Comparison of ENCODE assay signal across 8 mouse cellular contexts in the genomic region with DNA sequence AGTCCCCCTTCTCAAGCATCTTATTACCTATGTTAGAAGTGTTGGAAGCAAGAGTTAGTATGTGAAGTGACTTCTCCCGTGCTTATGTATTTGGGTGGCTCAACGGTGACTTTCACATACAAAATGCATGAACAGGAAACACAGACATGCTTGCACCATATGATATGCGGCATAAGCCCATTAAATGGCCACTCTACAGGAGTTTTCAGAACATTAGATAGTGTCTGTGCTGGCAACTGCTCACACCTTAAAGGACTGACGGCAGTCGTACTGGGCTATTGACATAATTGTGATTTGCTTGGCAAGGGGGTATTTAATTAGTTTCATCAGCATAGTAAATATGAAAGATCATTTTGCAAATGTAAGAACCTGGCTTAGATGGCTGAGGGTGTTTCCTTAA. TPM values are rescaled to one million over a fixed set of nuclear protein-coding genes. Genes with fewer than 3 reads are reported as not detected.
DNase-seq lines count a peak whose midpoint lies in the region; ATAC-seq lines count a peak whose summit lies in the region.

No protein-coding gene starts in this region.

- H3K4me2 ChIP-seq in kidney, embryonic 14.5 days (replicated peaks; ENCODE audit: low read depth, low read length) = peak overlapping the region; percentile 92
- H3K4me2 ChIP-seq in embryonic facial prominence, embryonic 15.5 days (replicated peaks) = peak overlapping the region; percentile 95
- H3K4me2 ChIP-seq in intestine, embryonic 14.5 days (ENCODE audit: low read length) = peak overlapping the region; percentile 63
- peak overlapping the region; percentile 97 for H3K4me2 ChIP-seq in midbrain, embryonic 15.5 days

- no peak overlapping the region for H3K27ac ChIP-seq in kidney, embryonic 14.5 days (ENCODE audit: low read depth, low read length)
- no peak overlapping the region for H3K27ac ChIP-seq in embryonic facial prominence, embryonic 15.5 days (replicated peaks)
- H3K27ac ChIP-seq in intestine, embryonic 14.5 days (ENCODE audit: low read depth) = no peak overlapping the region
- no peak overlapping the region for H3K27ac ChIP-seq in midbrain, embryonic 15.5 days

- peaks cover 7% of the 10 kb centered on the region; the same call in 1 of the 2 replicates for H3K4me1 ChIP-seq in kidney, embryonic 14.5 days (ENCODE audit: control insufficient read depth, insufficient read depth, low read length)
- H3K4me1 ChIP-seq in embryonic facial prominence, embryonic 15.5 days = peaks cover 15% of the 10 kb centered on the region
- peaks cover 2% of the 10 kb centered on the region; the same call in 1 of the 2 replicates for H3K4me1 ChIP-seq in intestine, embryonic 14.5 days (replicated peaks; ENCODE audit: control insufficient read depth, insufficient read depth, low read length)
- H3K4me1 ChIP-seq in midbrain, embryonic 15.5 days = peaks cover 20% of the 10 kb centered on the region

- peak overlapping the region; percentile 74 for H3K4me3 ChIP-seq in kidney, embryonic 14.5 days (ENCODE audit: low read length)
- peak overlapping the region; percentile 62 for H3K4me3 ChIP-seq in embryonic facial prominence, embryonic 15.5 days (replicated peaks)
- H3K4me3 ChIP-seq in intestine, embryonic 14.5 days (ENCODE audit: low read depth, low read length) = peak overlapping the region; percentile 64; the same call in 1 of the 2 replicates
- H3K4me3 ChIP-seq in midbrain, embryonic 15.5 days = peak overlapping the region; percentile 95; the same call in 1 of the 2 replicates

- 47% methylated on average over 5 of the region's 5 CpGs for WGBS in kidney, embryonic 14.5 days
- 44% methylated on average over 5 of the region's 5 CpGs for WGBS in embryonic facial prominence, embryonic 15.5 days
- 53% methylated on average over 5 of the region's 5 CpGs for WGBS in intestine, embryonic 14.5 days
- 53% methylated on average over 5 of the region's 5 CpGs for WGBS in midbrain, embryonic 15.5 days

- no peak overlapping the region for H3K9ac ChIP-seq in kidney, embryonic 14.5 days (ENCODE audit: low read depth, low read length)
- no peak overlapping the region for H3K9ac ChIP-seq in embryonic facial prominence, embryonic 15.5 days
- no peak overlapping the region; the same call in 1 of the 2 replicates for H3K9ac ChIP-seq in intestine, embryonic 14.5 days (ENCODE audit: low read length)
- no peak overlapping the region for H3K9ac ChIP-seq in midbrain, embryonic 15.5 days

- no peak for ATAC-seq in kidney, embryonic 14.5 days (ENCODE audit: low FRiP score, low TSS enrichment)
- ATAC-seq in embryonic facial prominence, embryonic 15.5 days (ENCODE audit: insufficient number of reproducible peaks, low FRiP score, low TSS enrichment, low read depth) = no peak
- no peak for ATAC-seq in intestine, embryonic 14.5 days (replicated peaks; ENCODE audit: low FRiP score, low TSS enrichment, low read depth)
- ATAC-seq in midbrain, embryonic 15.5 days (replicated peaks) = no peak

- no peak for DNase-seq in kidney, postnatal 25 days
- peak; percentile 56 for DNase-seq in intestine, embryonic 14.5 days (ENCODE audit: low spot score)
- no peak for DNase-seq in right cerebral cortex, adult 2 months (ENCODE audit: low spot score in 2 of 2)
- no peak for DNase-seq in spleen, postnatal 10 days (ENCODE audit: low spot score in 2 of 2)
- no peak for DNase-seq in layer of hippocampus, postnatal 10 days (ENCODE audit: low spot score in 2 of 2)

- no peaks in the 10 kb centered on the region for H3K9me3 ChIP-seq in kidney, embryonic 14.5 days (ENCODE audit: control insufficient read depth, low read length)
- H3K9me3 ChIP-seq in embryonic facial prominence, embryonic 15.5 days (replicated peaks) = no peaks in the 10 kb centered on the region
- no peaks in the 10 kb centered on the region for H3K9me3 ChIP-seq in intestine, embryonic 14.5 days (ENCODE audit: control insufficient read depth, low read length)
- H3K9me3 ChIP-seq in midbrain, embryonic 15.5 days = no peaks in the 10 kb centered on the region

- H3K27me3 ChIP-seq in kidney, embryonic 14.5 days (ENCODE audit: control insufficient read depth, insufficient read depth, low read length) = peaks cover 6% of the 10 kb centered on the region; the same call in 1 of the 2 replicates
- peaks cover 2% of the 10 kb centered on the region; the same call in 1 of the 2 replicates for H3K27me3 ChIP-seq in embryonic facial prominence, embryonic 15.5 days
- no peaks in the 10 kb centered on the region; the same call in 1 of the 2 replicates for H3K27me3 ChIP-seq in intestine, embryonic 14.5 days (replicated peaks; ENCODE audit: control insufficient read depth, insufficient read depth, low read length)
- H3K27me3 ChIP-seq in midbrain, embryonic 15.5 days (replicated peaks) = peaks cover 13% of the 10 kb centered on the region; the same call in 1 of the 2 replicates

- H3K36me3 ChIP-seq in kidney, embryonic 14.5 days (ENCODE audit: control insufficient read depth, insufficient read depth, low read length) = no peaks in the 10 kb centered on the region
- no peaks in the 10 kb centered on the region for H3K36me3 ChIP-seq in embryonic facial prominence, embryonic 15.5 days
- H3K36me3 ChIP-seq in intestine, embryonic 14.5 days (ENCODE audit: control insufficient read depth, insufficient read depth, low read length) = no peaks in the 10 kb centered on the region
- no peaks in the 10 kb centered on the region for H3K36me3 ChIP-seq in midbrain, embryonic 15.5 days (replicated peaks)

RNA-seq across cellular contexts. Expression of gene Slc4a4, which starts 0.7 kb away (rescaled TPM):
- polyA plus RNA-seq in kidney, embryonic 14.5 days (2014; fragmentation: Nextera tagmentation; extraction: Ambion mirVana) = 4.0 and 4.7 TPM in 2 replicates
- 2.4 and 2.8 TPM in 2 replicates for polyA plus RNA-seq in embryonic facial prominence, embryonic 15.5 days (2015; fragmentation: Nextera tagmentation; extraction: Ambion mirVana)
- polyA plus RNA-seq in intestine, embryonic 14.5 days (2014; fragmentation: Nextera tagmentation; extraction: Ambion mirVana) = 4.0 and 5.9 TPM in 2 replicates
- polyA plus RNA-seq in midbrain, embryonic 15.5 days (2015; fragmentation: Nextera tagmentation; extraction: Ambion mirVana) = 6.7 and 7.7 TPM in 2 replicates
- 100 to 1,000 TPM; 123 to 128 TPM for total RNA-seq in layer of hippocampus, postnatal 10 days (2021)
